Mouse (Mus musculus): Measurements from ENCODE around the gene Tnk2. TPM values are rescaled to one million over a fixed set of nuclear protein-coding genes. Genes with fewer than 3 reads are reported as not detected.
"Not testable (repeated sequence)": the region's sequence is repeated elsewhere in the genome, so short reads cannot be mapped to it uniquely, and the experiment has no call there.

Tnk2 gene
- total RNA-seq, 2 experiments from 2014 or later = 31.1 to 36.4 TPM

DNA sequence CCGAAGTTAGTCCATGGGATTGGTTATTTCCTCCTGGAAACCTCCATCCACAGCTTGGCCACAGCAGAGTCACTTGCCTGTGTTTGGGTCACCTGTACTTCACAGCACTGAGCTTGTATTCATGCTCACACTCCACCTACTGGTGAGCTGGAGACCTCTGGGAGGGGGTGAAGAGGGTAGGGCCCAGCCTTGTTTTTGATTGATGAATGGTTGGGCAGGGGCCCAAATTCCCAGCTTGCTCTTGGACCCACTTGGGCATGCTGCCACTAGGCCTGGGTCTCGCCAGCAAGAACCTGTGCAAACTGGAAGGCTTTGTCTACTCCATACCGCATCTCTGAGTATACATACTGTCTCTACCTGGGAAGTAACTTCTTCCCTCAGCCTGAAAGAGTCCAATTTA lies 8.4 kb upstream of the Tnk2 start:
- no peak for DNase-seq

DNA sequence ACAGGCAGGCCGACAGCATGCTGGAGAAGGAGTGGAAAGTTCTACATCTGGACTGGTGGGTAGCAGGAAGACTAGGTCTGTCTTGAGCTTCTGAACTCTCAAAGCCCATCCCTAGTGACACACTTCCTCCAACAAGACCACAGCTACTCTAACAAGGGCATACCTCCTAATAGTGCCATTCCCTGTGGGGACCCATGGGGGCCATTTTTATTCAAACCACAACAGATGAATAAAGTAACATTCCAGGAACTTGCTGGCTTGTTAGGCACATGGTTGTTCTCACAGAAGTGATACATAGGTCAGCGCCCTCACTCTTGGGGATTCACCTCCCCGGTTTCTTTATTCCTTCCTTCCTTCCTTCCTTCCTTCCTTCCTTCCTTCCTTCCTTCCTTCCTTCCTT lies 7.3 kb upstream of the Tnk2 start:
- DNase-seq = no peak

DNA sequence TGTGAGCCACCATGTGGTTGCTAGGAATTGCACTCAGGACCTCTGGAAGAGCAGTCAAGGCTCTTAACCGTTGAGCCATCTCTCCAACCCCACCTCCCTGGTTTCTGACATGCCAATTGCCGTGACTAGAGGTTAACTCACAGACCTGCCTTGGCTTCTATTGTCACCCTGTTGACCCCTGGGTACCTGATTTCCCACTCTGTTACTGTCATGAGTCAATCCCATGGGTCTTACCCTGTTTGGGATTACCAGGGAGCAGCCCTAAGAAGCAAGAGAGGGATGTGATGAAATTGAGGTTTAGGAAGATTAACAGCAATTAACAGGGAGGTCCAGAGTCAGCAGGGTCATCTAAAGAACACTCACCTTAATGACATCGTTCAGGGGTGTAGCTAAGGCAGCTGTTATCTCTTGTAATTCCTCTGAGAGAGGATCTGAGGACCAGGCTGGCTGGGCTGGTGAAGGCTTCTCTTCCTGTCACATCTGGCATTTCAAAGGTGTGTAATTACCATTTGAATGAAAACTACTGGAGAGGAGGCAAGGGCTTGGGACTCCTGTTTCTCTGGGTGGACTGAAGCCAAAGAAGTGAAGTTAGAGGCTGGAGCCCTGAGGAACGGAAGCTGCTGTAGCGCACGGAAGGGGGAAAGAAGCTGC lies 6.7 kb upstream of the Tnk2 start:
- DNase-seq = no peak

DNA sequence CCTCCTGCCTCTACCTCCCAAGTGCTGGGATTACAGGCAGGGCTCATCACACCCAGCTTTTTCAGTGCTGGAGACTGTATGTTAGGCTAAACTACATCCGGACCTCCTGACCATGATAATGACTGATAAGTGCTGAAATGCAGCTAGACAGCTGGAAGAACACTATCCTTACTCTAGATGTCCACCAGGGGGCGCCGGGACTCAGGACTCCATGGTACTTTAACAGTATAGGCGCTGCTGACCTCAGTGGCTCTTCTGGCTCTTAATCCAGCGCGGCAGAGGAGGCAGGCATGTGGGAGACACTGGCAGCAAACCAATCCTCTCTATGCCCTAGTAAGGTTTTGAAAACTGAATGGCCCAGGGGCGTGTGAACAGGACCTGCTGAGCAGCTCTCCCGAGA lies 5.2 kb upstream of the Tnk2 start:
- DNase-seq = peak; percentile 87 to 92

DNA sequence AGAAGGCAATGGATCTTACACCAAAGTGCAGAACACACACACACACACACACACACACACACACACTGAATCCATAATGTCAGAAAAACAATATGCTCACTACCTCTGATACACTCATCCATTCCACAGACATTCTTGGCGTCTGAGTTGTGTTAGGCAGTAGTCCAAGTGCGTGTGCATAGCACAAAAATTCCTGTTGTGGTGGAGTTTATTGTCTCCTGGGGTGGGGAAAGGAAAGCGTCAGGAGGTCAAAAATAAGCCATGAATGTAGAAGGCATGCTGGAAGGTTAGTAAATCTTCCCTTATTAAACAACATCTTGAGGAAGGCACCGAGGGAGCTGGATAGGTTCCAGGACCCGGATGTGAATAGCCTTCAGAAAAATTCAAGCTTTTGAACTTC lies 3.6 kb upstream of the Tnk2 start:
- peak in 1 of 2 experiments; percentile 52 for DNase-seq

DNA sequence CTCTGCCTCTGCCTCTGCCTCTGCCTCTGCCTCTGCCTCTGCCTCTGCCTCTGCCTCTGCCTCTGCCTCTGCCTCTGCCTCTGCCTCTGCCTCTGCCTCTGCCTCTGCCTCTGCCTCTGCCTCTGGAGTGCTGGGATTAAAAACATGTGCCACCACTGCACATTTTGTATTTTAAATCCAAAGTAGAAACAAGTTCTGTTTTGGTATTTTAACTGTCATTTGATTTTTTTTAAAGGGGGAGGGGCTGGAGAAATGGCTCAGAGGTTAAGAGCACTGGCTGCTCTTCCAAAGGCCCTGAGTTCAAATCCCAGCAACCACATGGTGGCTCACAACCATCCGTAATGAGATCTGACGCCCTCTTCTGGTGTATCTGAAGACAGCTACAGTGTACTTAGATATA lies 3.0 kb upstream of the Tnk2 start:
- not testable (repeated sequence) for DNase-seq

DNA sequence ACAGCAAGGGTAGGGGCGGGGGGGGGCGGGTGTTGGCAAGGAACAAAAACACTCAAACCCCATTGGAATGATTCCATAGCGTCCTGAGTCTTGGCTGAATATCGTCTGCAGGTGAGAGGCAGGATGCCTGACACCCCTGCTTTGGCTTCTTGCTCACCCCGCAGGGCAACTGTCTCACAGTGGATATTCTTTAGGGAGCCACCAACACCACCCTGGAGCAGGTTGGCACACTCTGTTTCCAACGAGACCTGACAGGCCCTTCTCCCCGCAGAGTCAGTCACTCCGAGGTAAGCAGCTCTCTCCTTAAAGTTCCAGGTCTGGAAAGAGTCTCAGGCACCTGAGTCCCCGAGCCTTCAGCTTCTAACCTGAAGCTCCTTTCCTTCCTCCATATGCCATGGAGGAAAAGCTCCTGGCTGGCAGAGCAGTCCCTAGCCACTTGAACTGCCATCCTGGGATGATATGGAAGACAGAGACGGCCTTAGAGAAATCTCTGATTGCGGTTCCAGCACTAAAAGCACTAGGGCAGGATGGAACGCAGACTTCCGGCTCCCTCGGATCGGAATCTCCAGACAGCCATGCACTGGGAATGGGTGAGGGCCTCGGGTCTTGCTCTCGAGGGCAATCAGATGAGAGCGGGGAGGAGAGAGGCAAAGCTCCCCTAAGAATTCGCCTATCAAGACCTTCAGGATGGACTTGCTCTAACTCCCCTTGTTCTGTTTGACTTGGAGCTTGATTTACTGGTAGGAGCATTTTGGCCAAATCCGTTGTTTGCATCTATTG lies 2.0 kb upstream of the Tnk2 start:
- DNase-seq = no peak

DNA sequence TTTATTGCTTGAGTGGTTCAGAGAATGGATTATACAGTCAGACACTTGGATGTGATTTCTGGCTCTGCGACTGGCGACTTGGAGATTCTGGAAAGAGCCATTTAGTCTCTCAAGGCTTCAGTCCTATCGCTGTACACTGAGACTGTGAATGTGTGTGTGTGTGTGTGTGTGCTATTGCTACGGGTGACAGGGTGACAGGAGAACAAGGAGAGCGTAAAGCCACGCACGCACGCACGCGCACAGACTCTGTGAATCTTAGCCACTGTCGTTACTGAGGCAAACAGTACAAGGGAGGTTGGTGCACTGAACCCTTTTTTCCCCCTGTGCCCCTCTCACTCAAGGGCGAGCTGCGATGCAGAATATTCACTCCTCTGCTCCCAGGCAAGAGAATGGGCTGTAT lies 1.4 kb upstream of the Tnk2 start:
- DNase-seq = no peak

DNA sequence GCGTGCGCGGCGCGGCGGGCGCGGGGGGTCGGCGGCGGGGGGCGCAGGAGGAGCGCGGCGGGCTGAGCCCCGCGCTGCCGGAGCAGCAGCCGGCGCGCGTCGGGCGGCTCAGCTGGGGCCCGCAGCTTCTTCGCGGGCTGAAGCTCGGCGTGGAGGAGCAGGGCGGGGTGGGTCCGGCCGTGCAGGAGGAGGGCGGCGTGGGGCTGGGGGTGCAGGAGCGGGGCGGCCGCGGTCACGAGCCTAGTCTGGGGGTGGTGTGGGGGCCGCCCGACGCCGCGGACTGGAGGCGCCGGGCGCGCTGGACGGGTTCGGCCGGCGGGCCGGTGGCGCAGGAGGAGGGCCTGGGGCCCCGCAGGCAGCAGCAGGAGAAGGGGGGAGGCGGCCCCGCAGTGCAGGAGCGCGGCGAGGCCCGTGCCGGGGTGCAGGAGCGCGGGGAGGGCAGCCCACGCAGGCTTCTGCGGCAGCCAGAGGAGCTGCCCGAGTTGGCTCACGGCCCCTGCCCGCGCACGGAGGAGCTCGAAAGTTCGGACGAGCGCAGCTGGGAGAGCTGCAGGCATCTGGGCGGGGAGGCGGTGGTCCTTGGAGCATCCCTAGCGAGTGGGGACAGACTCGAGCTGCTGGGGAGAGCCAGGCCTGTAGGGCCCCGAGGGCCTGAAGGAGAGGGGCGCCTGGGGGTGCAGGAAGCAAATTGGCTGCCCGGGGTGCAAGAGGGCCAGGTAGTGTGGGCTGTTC lies 561 bp downstream of the Tnk2 start:
- DNase-seq = peak; percentile 57 to 74

DNA sequence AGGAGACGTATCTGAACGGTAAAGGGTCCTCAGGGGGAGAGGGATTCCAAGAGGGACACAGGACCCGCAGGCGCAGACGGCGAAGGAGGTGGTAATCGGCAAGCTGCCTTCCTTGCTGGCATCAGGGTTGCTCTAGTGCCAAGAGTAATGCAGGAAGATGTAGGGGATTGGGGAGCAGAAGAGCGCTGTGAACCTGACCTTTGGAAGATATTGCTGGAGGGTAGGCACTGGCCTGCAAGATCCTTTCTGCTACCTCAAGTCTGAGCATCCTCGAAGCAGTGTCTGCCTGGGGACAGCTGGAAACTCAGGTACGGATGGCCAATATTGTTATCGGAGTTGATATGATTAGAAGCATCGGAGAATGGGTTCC lies 1.1 kb downstream of the Tnk2 start:
- no peak for DNase-seq

DNA sequence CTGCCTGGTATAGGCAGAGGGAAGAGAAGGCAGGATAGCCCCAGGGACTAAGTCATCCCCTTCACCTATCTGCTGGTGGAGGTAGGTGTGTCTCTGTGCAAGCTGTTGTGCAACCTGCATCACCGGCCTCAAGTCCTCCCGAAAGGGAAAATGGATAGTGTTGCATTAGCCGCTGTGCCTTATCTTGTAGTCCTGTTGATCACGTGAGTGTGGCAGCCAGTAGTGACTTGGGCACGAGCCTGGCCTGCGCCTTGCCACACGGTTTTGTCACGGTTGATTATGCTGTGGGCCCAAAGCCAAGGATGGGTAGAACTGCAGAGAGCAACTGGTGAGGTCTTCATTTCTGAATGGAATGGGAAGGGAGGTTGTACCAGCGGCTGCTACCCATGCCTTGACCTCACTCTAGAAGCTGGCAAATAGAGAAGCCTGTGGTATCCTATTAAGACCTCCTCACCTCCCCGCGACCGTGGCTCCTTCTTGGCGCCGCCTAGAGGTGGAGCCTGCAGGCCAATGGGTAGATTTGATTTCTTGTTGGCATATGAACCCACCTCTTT lies 1.8 kb downstream of the Tnk2 start:
- DNase-seq = peak; percentile 58 to 66

DNA sequence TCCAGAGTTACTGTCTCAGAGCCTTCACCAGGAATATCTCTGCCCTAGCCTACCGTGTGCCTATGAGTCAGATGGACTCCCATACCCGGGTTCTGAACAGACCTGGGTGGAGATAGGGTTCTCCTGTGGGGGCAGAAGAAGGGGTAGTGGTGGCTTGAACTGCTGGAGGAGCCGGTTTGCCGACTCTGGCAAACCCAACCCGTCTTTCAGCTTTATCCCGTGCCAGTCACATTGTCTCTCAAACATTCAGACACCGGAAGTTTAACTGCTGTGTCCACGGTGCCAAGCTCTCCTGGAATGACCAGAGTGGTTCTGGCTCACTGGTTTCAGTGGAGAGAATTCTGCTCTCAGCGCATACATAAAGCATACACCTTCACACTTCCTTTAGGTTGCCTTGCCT lies 2.3 kb downstream of the Tnk2 start:
- no peak for DNase-seq

DNA sequence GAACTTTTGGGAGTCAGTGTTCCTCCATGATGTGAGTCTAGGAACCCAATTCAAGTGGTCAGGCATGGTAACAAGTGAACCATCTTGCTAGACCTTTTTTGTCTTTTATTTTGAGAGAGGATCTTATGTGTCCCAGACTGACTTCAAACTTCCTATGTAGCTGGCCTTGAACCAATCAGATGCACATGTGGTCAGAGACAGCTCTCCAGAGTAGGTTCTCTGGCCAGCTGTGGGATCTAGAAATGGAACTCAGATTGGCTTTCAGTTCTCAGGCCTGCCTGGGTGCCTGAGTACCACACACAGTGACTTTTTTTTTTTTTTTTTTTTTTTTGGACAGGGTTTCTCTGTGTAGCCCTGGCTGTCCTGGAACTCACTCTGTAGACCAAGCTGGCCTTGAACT lies 4.0 kb downstream of the Tnk2 start:
- no peak for DNase-seq

DNA sequence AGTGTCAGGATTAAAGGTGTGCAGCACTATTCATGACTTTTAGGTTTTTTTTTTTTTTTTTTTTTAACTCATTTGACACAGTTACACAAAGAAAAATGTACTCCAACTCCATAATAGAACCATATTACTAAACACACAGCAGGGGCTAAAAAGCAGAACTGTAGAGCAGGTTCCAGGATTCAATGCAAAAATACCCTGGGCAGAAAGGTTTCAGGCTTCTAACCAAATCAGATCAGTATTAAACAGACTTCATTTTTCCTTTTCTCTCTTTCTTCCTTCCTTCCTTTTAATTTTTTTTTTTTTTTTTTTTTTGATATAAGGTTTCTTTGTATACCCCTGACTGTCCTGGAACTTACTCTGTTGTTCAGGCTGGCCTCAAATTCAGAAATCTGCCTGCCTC lies 6.8 kb downstream of the Tnk2 start:
- DNase-seq = no peak

DNA sequence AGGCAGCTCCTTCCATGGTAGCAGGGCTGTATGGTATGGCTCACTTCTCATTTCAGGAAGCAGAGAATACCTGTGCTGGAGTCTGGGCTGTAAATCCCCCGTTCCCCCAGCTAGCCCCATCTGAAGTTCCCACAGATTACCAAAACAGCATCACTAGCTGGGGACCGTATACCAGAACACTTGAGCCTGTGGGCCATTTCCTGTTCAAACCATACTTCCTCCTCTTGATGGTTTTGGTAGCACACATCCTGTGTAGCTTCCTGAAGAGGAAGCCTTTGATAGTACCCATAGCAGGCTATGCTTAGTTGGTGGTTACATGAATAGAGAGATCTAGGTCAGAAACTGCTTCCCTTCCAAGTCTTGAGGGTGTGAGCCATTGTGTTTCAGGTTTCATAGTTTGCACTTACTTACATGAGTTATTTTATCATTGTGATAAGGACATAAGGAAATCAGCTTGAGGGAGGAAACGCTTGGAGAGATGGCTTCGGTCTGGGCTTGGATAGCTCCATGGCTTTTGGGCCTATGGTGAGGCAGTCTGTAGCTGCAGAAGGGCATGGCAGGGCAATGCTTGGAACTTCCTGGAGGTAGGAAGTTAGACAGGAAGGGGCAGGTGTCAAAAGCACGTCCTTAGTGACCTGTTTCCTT lies 7.4 kb downstream of the Tnk2 start:
- DNase-seq = no peak

DNA sequence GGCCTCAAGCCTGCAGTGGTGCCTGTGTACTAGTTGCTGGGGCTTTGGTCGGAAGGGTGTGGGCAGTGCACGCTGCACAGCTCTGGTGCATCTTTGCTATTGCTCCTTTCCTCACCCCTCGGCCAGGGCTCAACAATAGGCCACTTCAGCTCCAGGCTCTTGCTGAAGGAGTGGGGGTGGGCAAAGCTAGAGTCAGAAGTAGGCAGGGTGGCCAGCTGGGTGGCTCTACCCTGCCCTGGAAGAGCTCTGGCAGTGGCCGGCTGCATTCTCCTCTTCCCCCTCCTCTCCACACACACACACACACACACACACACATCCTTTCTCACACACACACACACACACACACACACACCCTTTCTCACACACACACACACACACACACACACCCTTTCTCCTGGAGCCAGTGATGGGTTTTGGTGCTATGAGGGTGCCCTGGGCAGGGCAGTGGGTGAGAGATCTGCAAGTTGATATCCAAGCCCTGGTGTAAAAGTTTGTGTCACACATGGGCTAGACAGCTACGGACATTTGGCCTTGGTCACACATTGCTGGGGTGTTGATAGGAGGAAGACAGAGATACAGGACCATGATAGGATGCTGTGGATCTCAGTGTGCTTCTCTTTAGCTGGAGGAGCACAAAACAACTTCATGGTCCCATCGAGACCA lies 10.5 kb downstream of the Tnk2 start:
- DNase-seq = no peak

DNA sequence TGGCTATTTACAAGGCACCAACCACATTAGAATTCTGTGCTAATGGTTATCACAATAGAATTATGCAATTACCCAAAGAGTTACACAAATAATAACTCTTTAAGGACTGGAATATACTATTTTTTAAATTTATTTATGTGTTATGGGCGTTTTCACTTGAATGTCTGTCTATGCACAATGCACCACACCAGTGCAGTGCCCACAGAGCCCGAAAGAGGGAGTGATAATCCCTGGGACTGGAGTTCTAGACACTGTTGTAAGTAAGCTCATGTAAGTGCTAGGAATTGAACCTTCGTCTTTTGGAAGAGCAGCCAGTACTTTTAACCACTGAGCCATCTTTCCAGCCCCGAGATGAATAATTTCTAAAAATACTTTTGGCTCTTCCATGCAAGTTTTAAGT lies 11.9 kb downstream of the Tnk2 start:
- DNase-seq = no peak

DNA sequence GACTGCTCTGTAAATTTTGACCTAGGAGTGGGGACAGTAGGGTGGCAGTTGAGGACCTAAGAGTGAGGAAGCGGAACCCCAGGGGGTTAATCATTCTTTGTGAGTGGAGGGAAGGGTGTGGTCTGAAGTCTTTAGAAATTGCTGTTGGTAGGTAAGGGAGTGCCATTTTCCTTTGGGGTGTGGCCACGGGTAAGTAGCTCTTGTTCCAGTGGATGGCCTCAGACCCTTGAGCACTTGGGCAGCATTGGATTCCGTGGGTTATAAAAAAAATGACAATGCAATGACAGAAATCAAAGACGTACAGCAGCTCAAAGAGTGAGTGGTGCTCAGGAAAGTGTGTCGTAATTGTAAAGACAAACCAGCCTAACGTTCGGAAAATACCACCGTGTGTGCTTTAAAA lies 12.6 kb downstream of the Tnk2 start:
- no peak for DNase-seq

DNA sequence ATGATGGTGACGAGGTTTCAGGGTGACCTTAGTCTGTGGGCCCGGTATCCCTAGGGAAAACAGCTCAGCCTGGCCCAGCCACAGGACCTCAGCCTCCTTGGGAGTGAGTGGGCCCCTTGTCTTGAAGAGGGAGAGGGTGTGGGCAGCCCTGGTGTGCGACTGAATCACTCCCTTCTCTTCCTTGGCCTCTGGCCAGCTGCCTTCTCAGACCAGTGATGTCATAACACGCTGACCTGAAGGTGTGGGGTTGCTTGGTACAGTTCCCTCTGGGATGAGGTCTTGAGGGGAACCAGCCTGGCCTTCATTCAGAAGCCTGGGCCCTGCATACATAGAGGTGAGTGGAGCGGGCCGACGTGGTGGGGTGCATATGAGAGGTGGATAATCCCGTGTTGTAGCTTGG lies 13.1 kb downstream of the Tnk2 start:
- peak; percentile 67 to 77 for DNase-seq

DNA sequence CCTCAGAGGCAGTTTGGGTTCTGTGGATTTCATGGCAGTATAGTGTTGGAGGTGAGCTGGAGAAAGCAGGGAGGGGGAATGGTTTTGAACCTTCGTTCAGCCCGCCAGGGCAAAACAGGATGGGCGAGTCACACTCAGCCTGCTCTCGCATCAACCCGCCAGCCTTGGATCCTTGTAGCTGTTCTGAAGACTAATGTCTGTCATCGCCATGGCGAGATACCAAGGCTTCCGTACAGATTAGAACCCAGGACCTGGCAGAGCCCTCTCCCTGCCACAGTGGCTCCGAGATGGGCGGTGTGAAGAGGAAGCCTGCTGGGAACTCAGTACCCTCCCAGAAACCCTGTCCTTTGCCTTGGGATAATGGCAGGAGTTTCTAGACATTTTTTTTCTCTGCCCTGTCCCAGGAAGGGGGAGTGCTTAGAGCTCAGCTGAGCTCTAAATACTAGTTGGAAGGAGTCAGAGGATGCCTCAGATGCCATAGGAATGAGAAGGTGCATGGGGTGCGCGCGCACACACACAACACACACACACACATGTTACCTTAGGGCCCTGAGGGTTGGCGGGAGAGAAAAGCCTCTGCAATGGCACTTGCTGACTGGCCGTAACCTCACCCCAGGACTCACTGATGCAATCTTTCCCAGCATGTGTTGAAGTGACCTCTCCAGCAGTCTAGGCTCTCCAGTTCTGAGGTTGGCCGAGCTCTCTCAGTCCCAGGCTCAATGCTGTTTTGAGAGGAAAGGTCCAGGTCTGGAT lies 14.0 kb downstream of the Tnk2 start:
- no peak for DNase-seq

DNA sequence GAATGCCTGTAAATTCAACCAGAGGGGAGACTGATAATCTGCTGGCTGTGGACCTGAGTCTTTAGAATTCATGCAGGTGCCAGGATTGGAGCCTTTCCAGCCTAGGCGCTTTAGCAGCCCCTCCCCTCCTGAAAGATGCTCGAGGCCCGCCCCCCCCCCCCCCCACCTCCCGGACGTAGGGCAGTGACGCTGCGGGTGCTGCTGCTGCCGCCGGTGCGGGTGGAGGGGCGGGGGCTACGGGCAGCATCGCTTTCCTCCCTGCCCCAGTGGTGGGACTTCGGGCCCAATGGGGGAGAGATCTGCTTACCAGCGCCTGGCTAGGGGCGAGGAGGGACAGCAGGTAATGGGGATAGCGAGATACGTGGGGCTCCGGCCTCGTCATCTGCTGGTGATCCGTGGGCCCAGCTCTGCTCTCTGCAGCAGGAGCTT lies 15.1 kb downstream of the Tnk2 start:
- DNase-seq = peak; percentile 38 to 52

All from adrenal gland, postnatal 36 days (tissue).